Mouse (Mus musculus): Measurements from ENCODE around the gene Pigc. TPM values are rescaled to one million over a fixed set of nuclear protein-coding genes. Genes with fewer than 3 reads are reported as not detected.

The Pigc gene
- polyA plus RNA-seq (2014; fragmentation: Nextera tagmentation; extraction: Ambion mirVana): 30.1 and 30.6 TPM in 2 replicates

DNA sequence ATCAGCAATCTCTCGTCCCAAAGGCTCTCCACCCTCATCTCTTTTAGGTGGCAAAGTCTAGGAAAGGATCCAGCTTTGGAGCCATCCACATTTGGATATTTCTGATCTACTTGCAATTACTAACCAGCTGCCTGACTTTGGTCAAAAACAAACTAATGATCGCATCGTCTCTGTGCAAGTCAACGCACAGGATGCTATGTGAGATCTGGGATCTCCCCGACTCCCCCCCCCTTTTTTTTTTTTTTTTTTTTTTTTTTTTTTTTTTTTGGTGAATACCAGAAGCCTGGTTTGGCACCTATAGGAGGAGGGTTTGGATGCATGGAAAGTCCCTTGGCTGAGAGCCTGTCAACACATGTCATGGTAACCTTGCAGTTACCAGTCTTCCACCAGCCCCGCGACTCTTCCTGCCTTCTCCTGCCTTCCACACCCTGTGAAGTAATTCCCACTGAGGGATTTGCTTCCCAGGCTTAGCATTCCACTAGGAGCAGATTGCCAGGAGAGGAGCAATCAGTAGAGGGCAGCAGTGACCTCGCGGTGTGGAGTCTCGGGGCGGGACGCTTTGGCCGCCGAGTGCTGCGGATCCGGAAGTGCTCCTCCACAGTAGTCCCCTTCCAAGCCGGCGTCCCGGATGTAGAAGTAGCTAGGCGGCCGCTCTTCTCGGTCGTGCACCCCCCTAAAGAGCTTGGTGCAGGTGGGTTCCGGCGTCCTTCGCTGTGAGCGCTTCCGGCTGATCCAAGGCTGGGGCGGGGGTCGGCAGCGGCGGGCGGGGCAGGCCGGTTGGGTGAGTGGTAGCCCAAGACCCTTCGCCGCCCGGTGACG, at the start of gene Pigc:
Gene Pigc, plus strand, starts transcription at position 598 of the 819 bp plus-strand sequence.
- Histone ChIP-seq H3K4me2 (ENCODE audit: low read depth, low read length, severe bottlenecking) (peak within 1 kb of the TSS; percentile 42), H3K27ac (ENCODE audit: low read depth, low read length) (no peak within 1 kb of the TSS), H3K27me3 (ENCODE audit: control insufficient read depth, insufficient read depth, low read length) (no peaks in the 10 kb centered on the region), H3K4me3 (ENCODE audit: low read depth, low read length) (peak within 1 kb of the TSS; percentile 51), H3K9ac (ENCODE audit: low read length) (peak within 1 kb of the TSS; percentile 68), H3K9me3 (ENCODE audit: control insufficient read depth, low read length) (no peaks in the 10 kb centered on the region), H3K36me3 (ENCODE audit: control insufficient read depth, insufficient read depth, low read length) (no peaks in the 10 kb centered on the region), H3K4me1 (replicated peaks; ENCODE audit: control insufficient read depth, insufficient read depth, low read length) (no peaks in the 10 kb centered on the region)
- peak; percentile 96 for DNase-seq (ENCODE audit: low spot score)
- WGBS: 4% methylated on average over 38 of the region's 38 CpGs
- peak; percentile 99 for ATAC-seq (replicated peaks; ENCODE audit: low FRiP score)

DNA sequence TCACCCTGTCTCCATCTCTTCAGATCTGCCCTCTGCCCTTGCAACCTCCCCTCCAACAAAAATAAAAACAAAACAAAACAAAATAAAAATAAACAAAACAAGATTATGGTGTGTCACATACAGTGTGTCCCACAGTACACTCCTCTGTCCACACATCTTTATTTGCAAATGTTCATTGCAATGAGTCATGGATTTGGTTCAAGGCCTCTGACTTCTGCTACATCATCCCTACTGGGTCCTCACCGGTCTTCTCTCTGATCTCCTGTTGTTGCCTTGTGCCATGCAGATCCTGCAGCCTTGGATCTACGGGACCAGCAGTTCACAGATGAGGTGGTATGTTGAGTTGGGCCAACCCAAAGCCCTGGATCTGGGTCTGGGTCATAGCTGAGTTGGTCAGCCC, 49.4 kb upstream of the Pigc start:
- DNase-seq (ENCODE audit: low spot score): no peak

GRCm38 (mm10) chr1:161920475-161921454, 48.2 kb upstream of the Pigc start:
- H3K36me3 ChIP-seq (ENCODE audit: control insufficient read depth, insufficient read depth, low read length): no peaks in the 10 kb centered on the region
- H3K9me3 ChIP-seq (ENCODE audit: control insufficient read depth, low read length): no peaks in the 10 kb centered on the region
- no peak overlapping the region for H3K9ac ChIP-seq (ENCODE audit: low read length)
- DNase-seq (ENCODE audit: low spot score) (no peak), ATAC-seq (replicated peaks; ENCODE audit: low FRiP score) (no peak)
- H3K27ac ChIP-seq (ENCODE audit: low read depth, low read length): no peak overlapping the region
- H3K4me1 ChIP-seq (replicated peaks; ENCODE audit: control insufficient read depth, insufficient read depth, low read length): no peaks in the 10 kb centered on the region
- H3K4me2 ChIP-seq (ENCODE audit: low read depth, low read length, severe bottlenecking): no peak overlapping the region
- no peak overlapping the region for H3K4me3 ChIP-seq (ENCODE audit: low read depth, low read length)
- H3K27me3 ChIP-seq (ENCODE audit: control insufficient read depth, insufficient read depth, low read length): no peaks in the 10 kb centered on the region
- 78% methylated on average over 9 of the region's 9 CpGs for WGBS

More for the DNA sequence above, 49.4 kb upstream of the Pigc start:
- Histone ChIP-seq H3K4me1 (replicated peaks; ENCODE audit: control insufficient read depth, insufficient read depth, low read length) (no peaks in the 10 kb centered on the region), H3K9ac (ENCODE audit: low read length) (no peak overlapping the region), H3K4me3 (ENCODE audit: low read depth, low read length) (no peak overlapping the region), H3K27me3 (ENCODE audit: control insufficient read depth, insufficient read depth, low read length) (no peaks in the 10 kb centered on the region), H3K9me3 (ENCODE audit: control insufficient read depth, low read length) (no peaks in the 10 kb centered on the region), H3K36me3 (ENCODE audit: control insufficient read depth, insufficient read depth, low read length) (no peaks in the 10 kb centered on the region), H3K27ac (ENCODE audit: low read depth, low read length) (no peak overlapping the region), H3K4me2 (ENCODE audit: low read depth, low read length, severe bottlenecking) (no peak overlapping the region)
- ATAC-seq (replicated peaks; ENCODE audit: low FRiP score): no peak
- WGBS: 92% methylated on average over 2 of the region's 2 CpGs

GRCm38 (mm10) chr1:161921928-161922327, 47.1 kb upstream of the Pigc start:
- DNase-seq (ENCODE audit: low spot score): no peak
- no peaks in the 10 kb centered on the region for H3K27me3 ChIP-seq (ENCODE audit: control insufficient read depth, insufficient read depth, low read length)
- no peaks in the 10 kb centered on the region for H3K36me3 ChIP-seq (ENCODE audit: control insufficient read depth, insufficient read depth, low read length)
- H3K9me3 ChIP-seq (ENCODE audit: control insufficient read depth, low read length): no peaks in the 10 kb centered on the region
- WGBS: 74% methylated on average over 6 of the region's 6 CpGs
- no peak overlapping the region for H3K9ac ChIP-seq (ENCODE audit: low read length)
- H3K4me1 ChIP-seq (replicated peaks; ENCODE audit: control insufficient read depth, insufficient read depth, low read length): no peaks in the 10 kb centered on the region
- H3K4me3 ChIP-seq (ENCODE audit: low read depth, low read length): no peak overlapping the region
- no peak for ATAC-seq (replicated peaks; ENCODE audit: low FRiP score)
- no peak overlapping the region for H3K27ac ChIP-seq (ENCODE audit: low read depth, low read length)
- no peak overlapping the region for H3K4me2 ChIP-seq (ENCODE audit: low read depth, low read length, severe bottlenecking)

DNA sequence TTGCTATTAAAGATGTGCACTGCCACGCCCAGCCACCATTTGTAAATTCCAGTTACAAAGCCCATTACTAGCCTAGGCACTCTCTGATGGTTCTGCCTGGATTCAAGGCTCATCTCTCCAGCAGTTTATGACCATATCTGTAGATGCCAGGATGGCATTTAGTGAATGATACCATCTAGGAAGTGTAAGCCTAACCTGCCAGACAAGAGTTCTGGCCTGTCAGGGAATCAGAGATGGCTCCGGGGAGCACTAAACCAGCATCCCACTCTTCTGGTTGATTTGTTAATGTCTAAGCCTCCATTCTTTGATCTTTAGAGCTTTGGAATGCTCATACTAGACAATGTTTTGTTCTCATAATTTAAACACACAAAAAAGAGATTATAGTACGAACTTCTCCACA, 44.7 kb upstream of the Pigc start:
- Histone ChIP-seq H3K27ac (ENCODE audit: low read depth, low read length) (no peak overlapping the region), H3K4me1 (replicated peaks; ENCODE audit: control insufficient read depth, insufficient read depth, low read length) (no peaks in the 10 kb centered on the region), H3K36me3 (ENCODE audit: control insufficient read depth, insufficient read depth, low read length) (no peaks in the 10 kb centered on the region), H3K9me3 (ENCODE audit: control insufficient read depth, low read length) (no peaks in the 10 kb centered on the region), H3K4me3 (ENCODE audit: low read depth, low read length) (no peak overlapping the region), H3K9ac (ENCODE audit: low read length) (no peak overlapping the region), H3K4me2 (ENCODE audit: low read depth, low read length, severe bottlenecking) (no peak overlapping the region), H3K27me3 (ENCODE audit: control insufficient read depth, insufficient read depth, low read length) (no peaks in the 10 kb centered on the region)
- DNase-seq (ENCODE audit: low spot score): no peak
- ATAC-seq (replicated peaks; ENCODE audit: low FRiP score): no peak
- WGBS: 59% methylated on average over 3 of the region's 3 CpGs

GRCm38 (mm10) chr1:161925281-161925805, 43.6 kb upstream of the Pigc start:
- DNase-seq (ENCODE audit: low spot score) (no peak), ATAC-seq (replicated peaks; ENCODE audit: low FRiP score) (no peak)
- Histone ChIP-seq H3K27ac (ENCODE audit: low read depth, low read length) (no peak overlapping the region), H3K9me3 (ENCODE audit: control insufficient read depth, low read length) (no peaks in the 10 kb centered on the region), H3K4me1 (replicated peaks; ENCODE audit: control insufficient read depth, insufficient read depth, low read length) (no peaks in the 10 kb centered on the region), H3K4me2 (ENCODE audit: low read depth, low read length, severe bottlenecking) (no peak overlapping the region), H3K4me3 (ENCODE audit: low read depth, low read length) (no peak overlapping the region), H3K9ac (ENCODE audit: low read length) (no peak overlapping the region), H3K27me3 (ENCODE audit: control insufficient read depth, insufficient read depth, low read length) (no peaks in the 10 kb centered on the region), H3K36me3 (ENCODE audit: control insufficient read depth, insufficient read depth, low read length) (no peaks in the 10 kb centered on the region)
- WGBS: 88% methylated on average over 13 of the region's 13 CpGs

DNA sequence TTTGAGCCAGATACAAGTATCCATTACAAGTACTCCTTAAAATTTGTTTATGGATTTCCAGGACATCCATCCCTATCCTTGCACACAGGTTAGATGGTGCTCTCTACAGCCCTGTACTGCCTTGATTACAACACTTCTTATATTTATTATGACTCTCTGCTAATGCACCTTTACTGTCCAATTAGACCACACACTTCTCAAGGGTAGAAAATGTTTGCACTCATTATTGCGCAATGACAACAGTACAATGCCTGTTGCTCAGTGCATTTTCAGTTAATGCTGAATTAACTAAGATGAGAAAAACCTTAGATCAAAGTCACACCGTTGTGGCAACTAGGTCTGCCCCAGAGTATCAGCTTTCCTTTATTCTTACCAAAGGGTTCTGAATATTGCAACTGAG, 41.0 kb upstream of the Pigc start:
- no peak overlapping the region for H3K4me2 ChIP-seq (ENCODE audit: low read depth, low read length, severe bottlenecking)
- H3K9me3 ChIP-seq (ENCODE audit: control insufficient read depth, low read length): no peaks in the 10 kb centered on the region
- no peaks in the 10 kb centered on the region for H3K27me3 ChIP-seq (ENCODE audit: control insufficient read depth, insufficient read depth, low read length)
- ATAC-seq (replicated peaks; ENCODE audit: low FRiP score) (no peak), DNase-seq (ENCODE audit: low spot score) (no peak)
- no peak overlapping the region for H3K9ac ChIP-seq (ENCODE audit: low read length)
- 81% methylated on average over 2 of the region's 2 CpGs for whole genome bisulfite sequencing
- H3K4me3 ChIP-seq (ENCODE audit: low read depth, low read length): no peak overlapping the region
- no peaks in the 10 kb centered on the region for H3K4me1 ChIP-seq (replicated peaks; ENCODE audit: control insufficient read depth, insufficient read depth, low read length)
- H3K27ac ChIP-seq (ENCODE audit: low read depth, low read length): no peak overlapping the region
- H3K36me3 ChIP-seq (ENCODE audit: control insufficient read depth, insufficient read depth, low read length): no peaks in the 10 kb centered on the region

DNA sequence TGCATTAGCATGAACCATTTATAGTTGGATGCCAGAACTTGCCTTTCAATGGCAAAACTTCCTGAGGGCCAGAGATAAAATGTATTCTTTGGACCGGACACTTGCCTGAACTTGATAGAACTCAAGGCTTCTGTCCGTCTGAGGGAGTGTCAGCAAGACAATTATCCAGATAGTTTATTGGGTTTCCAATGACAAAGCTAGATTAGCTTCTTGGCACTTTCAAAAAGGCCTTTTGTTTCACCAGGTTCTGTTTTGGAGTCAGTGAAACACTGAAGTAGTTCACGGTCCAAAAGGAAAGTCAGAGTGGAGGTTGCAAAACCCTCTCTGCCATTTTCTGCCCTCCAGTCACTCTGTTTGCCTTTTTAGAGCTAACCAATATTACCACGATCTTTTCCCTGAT, 37.7 kb upstream of the Pigc start:
- H3K4me2 ChIP-seq (ENCODE audit: low read depth, low read length, severe bottlenecking): no peak overlapping the region
- no peak for DNase-seq (ENCODE audit: low spot score)
- no peak for ATAC-seq (replicated peaks; ENCODE audit: low FRiP score)
- no peaks in the 10 kb centered on the region for H3K27me3 ChIP-seq (ENCODE audit: control insufficient read depth, insufficient read depth, low read length)
- 72% methylated on average over 4 of the region's 4 CpGs for WGBS
- no peak overlapping the region for H3K9ac ChIP-seq (ENCODE audit: low read length)
- no peaks in the 10 kb centered on the region for H3K9me3 ChIP-seq (ENCODE audit: control insufficient read depth, low read length)
- no peak overlapping the region for H3K4me3 ChIP-seq (ENCODE audit: low read depth, low read length)
- no peak overlapping the region for H3K27ac ChIP-seq (ENCODE audit: low read depth, low read length)
- H3K36me3 ChIP-seq (ENCODE audit: control insufficient read depth, insufficient read depth, low read length): no peaks in the 10 kb centered on the region
- no peaks in the 10 kb centered on the region for H3K4me1 ChIP-seq (replicated peaks; ENCODE audit: control insufficient read depth, insufficient read depth, low read length)

Data from forebrain, embryonic 11.5 days (tissue).